Mouse (Mus musculus) layer of hippocampus, postnatal 14 days (tissue): ENCODE measurements around the gene Olfr520. TPM values are rescaled to one million over a fixed set of nuclear protein-coding genes. Genes with fewer than 3 reads are reported as not detected.
"Not testable (repeated sequence)": the region's sequence is repeated elsewhere in the genome, so short reads cannot be mapped to it uniquely, and the experiment has no call there.

ENCODE experiments used
- DNase-seq, 2 experiments: peaks; one replicate each; pipeline ENCODE4 v3.0.0; 2021 to 2022; ENCODE audit warnings: low spot score in 2 of 2, mixed read lengths in 1 of 2
- long read RNA-seq, 2 experiments: library from polyadenylated mRNA; stranded (forward); transcript quantifications; one replicate each; pipeline ENCODE4 v2.0.0; 2021
- total RNA-seq, 2 experiments: library from RNA; stranded (reverse); gene quantifications; 2 replicates each; pipeline ENCODE4 v1.2.3; 2021

Gene Olfr520
- not detected for total RNA-seq
- long read RNA-seq, experiment 1, result 0 reads
- long read RNA-seq, experiment 2, result 0 reads

GRCm38 (mm10) chr7:99729973-99730372, at the start of gene Olfr520:
Gene Olfr520 (plus strand): TSS chr7:99730273.
- no peak for DNase-seq

- no peak for DNase-seq
Measured at GRCm38 (mm10) chr7:99680771-99681170, 49.3 kb upstream of the Olfr520 start.

GRCm38 (mm10) chr7:99684086-99684485, 46.0 kb upstream of the Olfr520 start:
- DNase-seq, result no peak

GRCm38 (mm10) chr7:99690819-99691218, 39.3 kb upstream of the Olfr520 start:
- DNase-seq, result no peak

GRCm38 (mm10) chr7:99692396-99692795, 37.7 kb upstream of the Olfr520 start:
- DNase-seq, result no peak

GRCm38 (mm10) chr7:99693387-99693786, 36.7 kb upstream of the Olfr520 start:
- DNase-seq, result no peak

- DNase-seq, result no peak
Measured at GRCm38 (mm10) chr7:99693976-99694375, 36.1 kb upstream of the Olfr520 start.

GRCm38 (mm10) chr7:99694424-99694823, 35.6 kb upstream of the Olfr520 start:
- not testable (repeated sequence) for DNase-seq

GRCm38 (mm10) chr7:99695471-99696057, 34.5 kb upstream of the Olfr520 start:
- DNase-seq, result no peak

GRCm38 (mm10) chr7:99698576-99698975, 31.5 kb upstream of the Olfr520 start:
- DNase-seq, result no peak

- DNase-seq, result no peak
Measured at GRCm38 (mm10) chr7:99699106-99699505, 31.0 kb upstream of the Olfr520 start.

GRCm38 (mm10) chr7:99699709-99700151, 30.3 kb upstream of the Olfr520 start:
- peak in 1 of 2 experiments; percentile 24 for DNase-seq

- no peak for DNase-seq
Measured at GRCm38 (mm10) chr7:99700641-99701040, 29.4 kb upstream of the Olfr520 start.

GRCm38 (mm10) chr7:99702201-99702600, 27.9 kb upstream of the Olfr520 start:
- no peak for DNase-seq

- no peak for DNase-seq
Measured at GRCm38 (mm10) chr7:99704736-99705519, 25.1 kb upstream of the Olfr520 start.

- no peak for DNase-seq
Measured at GRCm38 (mm10) chr7:99706341-99707037, 23.6 kb upstream of the Olfr520 start.

- no peak for DNase-seq
Measured at GRCm38 (mm10) chr7:99707038-99707595, 23.0 kb upstream of the Olfr520 start.

GRCm38 (mm10) chr7:99707671-99708070, 22.4 kb upstream of the Olfr520 start:
- DNase-seq, result no peak

- peak; percentile 41 to 75 for DNase-seq
Measured at GRCm38 (mm10) chr7:99708301-99708721, 21.8 kb upstream of the Olfr520 start.

- DNase-seq, result no peak
Measured at GRCm38 (mm10) chr7:99708750-99709149, 21.3 kb upstream of the Olfr520 start.

- no peak for DNase-seq
Measured at GRCm38 (mm10) chr7:99709992-99710391, 20.1 kb upstream of the Olfr520 start.

- peak; percentile 43 to 57 for DNase-seq
Measured at GRCm38 (mm10) chr7:99710476-99710875, 19.6 kb upstream of the Olfr520 start.
